Mouse (Mus musculus): ENCODE measurements at regions not wholly inside any gene's neighbourhood (a gene's known extent, or its start where the extent isn't known, plus 50 kb on each side); places are given as distances from the start of the nearest gene placed in this dataset.

DNA sequence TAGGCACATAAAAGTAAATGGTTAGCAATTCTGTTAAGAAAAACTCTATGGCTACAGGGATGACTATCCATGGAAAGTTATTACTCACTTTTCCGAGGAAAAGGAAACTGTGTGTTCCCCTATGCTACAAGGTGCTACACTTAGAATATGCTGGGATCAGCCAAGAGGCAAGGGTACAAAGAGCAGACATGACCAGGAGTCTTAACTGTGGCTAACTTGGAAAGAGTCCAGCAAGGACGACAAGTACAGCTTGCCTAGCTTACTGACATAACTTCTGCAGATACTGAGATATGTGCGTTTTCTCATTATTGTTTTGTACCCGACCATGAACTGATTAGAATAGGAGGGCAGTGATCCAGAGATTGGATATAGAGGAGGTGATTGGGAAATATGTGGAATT lies 296.4 kb downstream of the Gm16223 start:
- no peak for DNase-seq

GRCm38 (mm10) chr5:42387959-42388358 lies 320.2 kb downstream of the Gm16223 start:
- no peak for DNase-seq

- DNase-seq: no peak
Observed at GRCm38 (mm10) chr5:42396695-42397094, 328.9 kb downstream of the Gm16223 start.

GRCm38 (mm10) chr5:42409981-42410380 lies 342.2 kb downstream of the Gm16223 start:
- no peak for DNase-seq

DNA sequence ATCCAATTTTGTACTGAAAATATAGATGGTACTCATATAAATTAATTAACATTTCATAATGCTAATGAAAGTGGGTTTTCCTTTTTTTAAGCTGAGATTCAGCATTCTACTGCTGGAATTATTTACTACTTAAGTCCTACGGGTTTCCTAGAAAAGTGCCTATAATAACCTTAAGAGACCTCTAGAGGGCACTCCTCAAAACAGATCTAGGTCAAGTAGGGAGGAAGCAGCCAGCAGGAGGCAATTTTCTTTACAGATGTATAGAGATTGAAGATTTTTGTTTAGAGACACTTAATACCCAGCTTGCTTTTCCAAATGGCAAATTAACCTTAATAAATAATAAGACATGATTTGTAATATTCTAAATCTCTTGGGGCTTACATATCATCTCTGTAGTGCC lies 344.5 kb downstream of the Gm16223 start:
- DNase-seq: no peak

DNA sequence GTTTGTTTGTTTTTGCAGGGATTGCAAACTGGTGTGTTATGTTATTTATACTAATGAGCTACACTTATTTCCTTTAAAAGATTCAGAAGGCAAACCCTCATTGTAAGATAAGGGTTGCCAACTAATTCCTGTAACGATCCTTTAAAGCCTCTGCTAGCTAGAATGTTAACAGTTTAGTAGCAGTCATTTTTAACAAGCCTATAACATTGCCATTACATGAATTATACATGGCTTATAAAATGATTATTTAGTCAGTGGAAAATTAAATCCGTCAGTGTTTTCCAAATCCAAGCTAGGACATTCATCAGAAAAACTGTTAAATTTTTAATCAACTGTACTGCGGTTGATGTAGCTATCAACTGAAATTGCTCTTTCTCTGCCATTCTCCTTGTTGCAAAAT lies 358.1 kb downstream of the Gm16223 start:
- DNase-seq: no peak

DNA sequence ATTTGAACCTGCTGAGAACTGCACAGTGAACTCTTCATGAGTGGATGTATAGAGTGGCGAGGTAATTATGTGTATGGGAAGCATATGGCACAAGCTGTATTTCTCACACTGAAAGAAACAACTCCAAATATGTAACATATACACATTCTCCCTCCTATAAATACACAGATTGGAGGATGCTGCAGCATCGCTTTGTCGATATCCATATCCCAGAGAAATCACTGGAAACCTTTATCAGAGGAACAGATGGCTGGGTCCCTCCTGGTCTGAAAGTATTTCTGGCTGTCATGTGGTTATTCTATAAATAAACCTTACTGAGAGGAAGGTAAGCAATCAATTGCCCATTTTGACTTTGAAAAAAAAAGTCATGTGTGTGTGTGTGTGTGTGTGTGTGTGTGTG lies 365.4 kb downstream of the Gm16223 start:
- peak; percentile 4 for DNase-seq

GRCm38 (mm10) chr5:42448644-42449043 lies 380.9 kb downstream of the Gm16223 start:
- DNase-seq: no peak

DNA sequence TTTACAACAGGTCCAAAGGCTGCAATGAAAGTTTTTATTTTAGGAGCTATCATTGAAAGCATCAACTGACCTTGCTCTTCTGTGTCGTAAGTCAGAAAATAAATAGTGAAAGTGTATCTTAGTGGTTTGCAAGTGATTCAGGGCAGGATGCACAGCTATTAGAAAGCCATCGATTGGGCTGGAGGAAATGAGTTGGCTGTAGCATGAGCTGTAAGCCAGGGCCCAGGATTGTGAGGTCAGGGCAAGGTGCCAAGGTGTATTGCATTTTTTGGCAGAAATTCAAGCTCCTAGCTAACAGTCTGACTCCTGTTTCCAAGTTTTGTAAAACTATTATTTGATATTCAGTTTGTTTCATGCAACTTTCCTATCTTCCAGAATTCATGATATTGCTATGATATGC lies 381.8 kb downstream of the Gm16223 start:
- DNase-seq: no peak

DNA sequence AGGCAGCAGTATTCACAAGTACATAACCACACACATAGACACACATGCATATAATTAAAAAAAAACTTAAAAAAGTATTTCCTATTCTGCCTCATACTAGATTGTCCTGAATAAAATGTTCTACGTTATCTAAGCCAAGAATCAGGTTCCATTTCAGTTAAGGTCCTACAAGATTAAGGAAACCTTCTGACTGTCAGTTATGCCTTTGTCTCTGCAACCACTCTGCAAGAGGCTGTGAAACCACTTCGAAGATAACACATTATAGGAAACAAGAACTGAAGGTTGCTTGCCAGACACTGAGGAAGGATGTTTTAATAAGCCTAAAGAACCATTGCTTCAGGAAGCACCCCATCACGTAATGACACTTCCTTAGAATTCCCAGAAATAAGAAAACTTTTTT lies 385.9 kb downstream of the Gm16223 start:
- DNase-seq: no peak

DNA sequence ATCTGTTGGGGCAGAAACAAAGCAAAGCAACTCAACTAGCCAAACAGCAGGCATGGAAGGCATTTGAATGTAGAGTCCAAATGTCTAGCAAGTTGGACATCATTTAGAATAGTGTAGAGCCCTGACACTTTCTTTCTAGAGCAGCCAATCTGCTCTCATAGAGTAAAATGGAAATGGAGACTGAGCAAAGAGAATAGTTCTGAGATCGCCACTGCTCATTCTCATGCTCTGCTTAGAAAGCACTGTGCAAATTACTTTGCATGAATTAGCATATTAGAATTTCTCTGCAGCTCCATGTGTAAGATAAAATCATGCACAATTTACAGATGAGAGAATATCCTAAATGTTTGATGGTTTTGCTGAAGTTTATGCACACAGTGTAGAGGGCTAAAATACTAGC lies 393.4 kb downstream of the Gm16223 start:
- no peak for DNase-seq

GRCm38 (mm10) chr5:42464814-42465213 lies 397.1 kb downstream of the Gm16223 start:
- DNase-seq: peak; percentile 39

DNA sequence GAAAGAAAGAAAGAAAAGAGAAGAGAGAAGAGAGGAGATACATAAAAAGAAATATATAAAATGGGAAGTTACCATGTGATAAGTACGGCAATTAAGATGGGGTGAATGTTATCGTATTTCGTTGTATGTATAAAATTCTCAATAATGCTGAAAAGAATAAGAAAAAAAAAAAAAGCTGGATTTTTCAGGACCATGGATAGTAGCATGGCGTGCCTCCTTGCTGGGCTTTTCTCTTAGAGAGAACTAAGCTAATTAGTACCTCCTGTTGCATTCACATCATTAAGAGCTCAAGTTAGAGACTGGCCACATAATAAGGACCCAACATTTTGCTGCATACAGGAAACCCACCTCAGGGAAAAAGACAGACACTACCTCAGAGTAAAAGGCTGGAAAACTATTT lies 405.7 kb downstream of the Gm16223 start:
- no peak for DNase-seq

DNA sequence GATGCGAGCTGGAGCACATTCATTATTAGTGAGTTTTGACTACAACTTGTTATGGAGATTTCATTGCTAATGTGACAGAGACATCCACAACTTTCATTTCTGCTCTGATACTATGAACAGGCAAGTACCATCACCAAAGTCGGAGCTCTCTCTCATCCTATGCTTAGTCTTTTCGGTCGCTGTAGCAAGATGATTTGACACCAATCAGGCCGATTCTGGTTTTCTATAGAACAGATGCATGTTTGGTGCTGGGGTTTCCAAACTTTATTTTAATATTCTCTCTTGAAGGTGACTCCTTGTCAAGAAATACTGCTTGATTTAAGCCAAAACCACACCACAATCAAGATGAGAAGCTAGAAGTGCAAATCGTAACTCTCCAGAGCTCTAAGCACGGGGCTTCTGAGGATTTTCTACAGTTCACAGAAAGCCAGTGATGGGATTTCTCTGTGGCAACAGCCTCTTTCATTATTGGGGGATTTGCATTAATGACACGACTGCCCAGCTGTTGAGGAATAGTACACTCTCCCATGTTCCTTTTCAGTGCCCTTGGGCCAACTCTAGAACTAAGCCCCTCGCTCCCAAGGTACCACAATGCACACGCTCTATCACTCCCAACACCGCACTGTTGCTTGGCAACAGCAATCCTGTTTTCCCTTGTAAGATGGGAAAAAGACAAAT lies 434.5 kb downstream of the Gm16223 start:
- no peak for DNase-seq

DNA sequence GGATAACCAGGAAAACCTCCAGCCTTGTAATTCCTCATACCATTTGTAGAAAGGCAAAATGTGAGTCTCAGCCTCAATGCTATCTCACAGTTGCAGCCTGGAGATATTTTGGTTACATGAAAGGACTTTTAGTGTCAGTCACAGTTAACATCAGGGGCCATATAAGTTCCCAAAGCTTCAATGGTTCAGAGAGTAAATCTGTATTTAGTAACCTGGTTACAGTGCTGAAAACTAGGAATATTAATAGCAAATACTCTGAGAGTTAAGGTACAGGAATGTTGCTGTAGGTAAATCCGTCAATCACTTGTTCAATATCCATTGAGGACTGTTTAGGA lies 435.0 kb downstream of the Gm16223 start:
- DNase-seq: no peak

DNA sequence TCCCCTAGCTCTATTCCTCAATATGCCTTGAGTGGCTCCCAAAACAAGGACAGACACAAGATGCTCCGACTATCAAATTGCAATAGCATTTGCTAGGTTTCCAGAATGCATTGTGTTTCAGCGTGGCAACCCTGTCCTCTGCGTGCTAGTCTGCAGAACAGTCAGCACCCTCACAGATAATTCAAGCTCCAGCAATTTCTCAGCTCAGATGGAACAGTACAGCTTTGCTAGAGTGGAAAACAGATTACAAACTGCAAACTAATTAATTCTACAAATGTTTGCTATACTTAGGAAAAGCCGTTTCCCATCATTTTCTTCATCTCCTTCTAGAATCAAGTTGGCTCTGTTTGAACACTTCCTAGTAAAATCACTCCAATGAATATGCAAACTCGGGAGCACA lies 441.4 kb downstream of the Gm16223 start:
- DNase-seq: no peak

DNA sequence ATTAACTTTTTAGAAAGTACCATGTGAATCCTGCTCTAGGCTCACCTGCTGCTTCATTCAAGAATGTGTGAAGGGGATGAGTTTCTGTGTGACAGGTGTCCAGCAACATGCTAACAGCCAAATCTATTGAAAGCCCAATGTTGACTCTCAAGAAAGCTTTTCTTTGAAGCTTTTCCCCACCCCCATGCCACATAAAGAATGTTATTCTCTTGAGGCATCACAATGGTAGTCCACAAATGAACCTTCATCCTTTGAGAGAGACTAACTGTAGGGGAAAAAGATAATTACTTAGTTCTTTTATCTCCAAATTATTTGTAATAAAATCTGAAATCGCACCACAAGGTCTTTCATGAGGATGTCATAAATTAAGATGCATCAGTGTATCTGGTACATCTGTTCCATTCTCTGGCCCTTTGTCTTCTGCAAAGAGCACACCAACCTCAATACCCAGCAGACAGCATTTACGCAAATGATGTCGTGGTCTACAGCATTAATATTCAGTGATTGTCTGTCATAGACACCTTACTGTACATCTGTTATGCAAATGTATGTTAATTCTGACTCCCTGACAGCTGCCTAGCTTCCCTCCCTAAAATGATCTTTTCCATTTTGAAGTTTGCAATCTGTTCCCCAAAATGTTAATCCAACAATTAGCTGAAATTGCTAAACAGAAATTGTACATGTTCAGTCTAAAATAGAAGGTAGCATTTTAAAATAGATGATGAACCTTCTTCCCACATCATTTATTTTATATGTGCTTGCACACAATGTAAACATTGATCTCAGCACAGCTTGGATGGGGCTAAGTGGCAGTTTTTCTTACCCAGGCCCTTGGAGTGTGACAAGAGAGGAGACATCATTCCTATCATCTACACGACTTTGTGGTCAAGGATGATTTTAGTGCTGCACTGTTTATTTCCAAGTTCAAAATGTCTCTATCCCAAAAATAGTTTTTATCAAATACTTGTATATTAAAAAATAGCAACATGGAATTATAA lies 455.7 kb downstream of the Gm16223 start:
- no peak for DNase-seq

DNA sequence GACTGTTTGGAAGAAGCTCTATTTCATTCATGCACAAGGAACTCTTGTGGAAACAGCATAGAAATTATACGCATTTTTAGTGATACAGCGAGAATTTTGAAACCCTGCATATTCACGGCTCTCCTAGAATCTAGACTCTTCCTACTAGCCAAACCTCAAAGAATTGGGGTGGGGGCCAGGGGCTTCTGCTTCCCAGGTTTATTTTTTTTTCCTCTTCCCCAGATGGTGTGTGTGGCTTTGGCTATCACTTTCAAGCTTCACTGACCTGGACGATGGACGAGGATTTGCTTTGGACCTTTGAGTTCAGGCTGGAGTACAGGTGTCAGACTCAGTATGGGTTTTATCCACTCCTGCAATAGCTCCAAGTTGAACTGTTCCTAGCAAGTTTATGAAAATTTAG lies 457.7 kb downstream of the Gm16223 start:
- DNase-seq: no peak

- DNase-seq: no peak
Observed at GRCm38 (mm10) chr5:42560537-42560936, 492.8 kb downstream of the Gm16223 start.

DNA sequence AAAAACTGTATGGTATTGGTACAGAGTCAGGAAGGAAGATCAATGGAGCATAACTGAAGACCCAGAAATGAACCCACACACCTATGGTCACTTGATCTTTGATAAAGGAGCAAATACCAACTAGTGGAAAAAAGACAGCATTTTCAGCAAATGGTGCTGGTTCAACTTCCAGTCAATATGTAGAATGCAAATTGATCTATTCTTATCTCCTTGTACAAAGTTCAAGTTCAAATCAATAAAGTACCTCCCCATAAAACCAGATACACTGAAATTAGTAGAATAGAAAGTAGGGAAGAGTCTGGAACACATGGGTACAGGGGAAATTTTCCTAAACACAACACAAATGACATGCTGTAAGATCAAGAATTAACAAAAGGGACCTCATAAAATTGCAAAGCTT lies 495.6 kb downstream of the Gm16223 start:
- DNase-seq: no peak

GRCm38 (mm10) chr5:42575971-42576370 lies 508.2 kb downstream of the Gm16223 start:
- no peak for DNase-seq

GRCm38 (mm10) chr5:42578208-42578844 lies 510.6 kb downstream of the Gm16223 start:
- no peak for DNase-seq

- no peak for DNase-seq
Observed at GRCm38 (mm10) chr5:42620698-42621097, 552.9 kb downstream of the Gm16223 start.
